Mouse (Mus musculus) brain, embryonic 14.5 days (tissue): ENCODE measurements around the gene Chrm1.

Source experiments
- CTCF ChIP-seq: fragments of 200-500 bp; IDR thresholded peaks from 2 replicates; pipeline ENCODE4 v1.5.1; 2012; ENCODE audit warnings: inconsistent platforms, mild to moderate bottlenecking, moderate library complexity, borderline replicate concordance; ENCODE audit not compliant: insufficient read depth, insufficient read length; ENCODE audit errors: extremely low read depth
- POLR2A ChIP-seq: fragments of 200-500 bp; IDR thresholded peaks from 2 replicates; pipeline ENCODE4 v1.6.1; 2012; ENCODE audit warnings: mild to moderate bottlenecking, inconsistent platforms, borderline replicate concordance; ENCODE audit not compliant: poor library complexity, insufficient read depth, insufficient read length, severe bottlenecking; ENCODE audit errors: extremely low read depth

- TF ChIP-seq CTCF (no peak), POLR2A (no peak)
These were observed 40.0 kb downstream of the Chrm1 start for GRCm38 (mm10) chr19:8703571-8703970.
